Mouse (Mus musculus) yolk sac, embryonic 10.5 days (tissue): ENCODE data around the gene Samd5.
A peak's percentile ranks its signal among the peaks of the same experiment; 100 is the strongest.

ENCODE experiments used
- DNase-seq: peaks from one replicate; pipeline ENCODE4 v3.0.0-alpha.2; 2017; ENCODE audit warnings: low spot score

Samd5 gene

DNA sequence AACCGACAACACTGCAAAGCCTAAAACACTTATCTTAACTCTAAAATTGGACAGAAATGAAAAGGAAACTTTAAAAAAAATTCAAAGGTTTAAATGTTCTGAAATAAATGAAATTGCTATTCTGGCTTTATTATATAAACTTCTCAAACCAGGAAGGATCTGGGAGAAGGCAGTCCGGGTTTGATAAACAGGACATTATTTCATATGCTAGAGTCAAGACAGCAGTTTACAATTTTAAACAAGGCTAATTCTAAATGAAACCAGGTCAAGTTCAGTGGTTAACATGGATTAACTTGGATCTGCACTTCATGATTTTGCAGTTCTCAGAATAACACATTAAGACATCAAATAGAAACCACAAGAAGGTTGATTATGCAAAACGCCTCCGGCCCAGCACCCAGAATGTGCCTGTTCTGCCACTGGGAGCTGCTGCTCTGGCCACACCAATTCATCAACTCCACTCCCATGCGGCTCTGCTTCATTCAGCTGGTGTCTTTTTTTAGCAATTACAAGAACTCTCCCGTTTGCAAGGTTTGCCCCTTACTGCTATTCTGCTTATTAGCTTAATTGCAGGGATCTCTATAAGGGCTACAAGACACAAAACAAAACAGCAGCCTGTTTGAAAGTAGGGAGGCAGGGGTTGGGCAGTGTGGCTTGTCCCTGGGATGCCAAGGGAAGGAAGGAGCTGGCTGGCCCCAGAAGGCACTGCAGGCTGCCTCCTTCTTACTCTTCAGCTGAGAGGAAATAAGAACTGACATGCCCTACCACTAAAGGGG is 24.8 kb downstream of the Samd5 start:
- no peak for DNase-seq

DNA sequence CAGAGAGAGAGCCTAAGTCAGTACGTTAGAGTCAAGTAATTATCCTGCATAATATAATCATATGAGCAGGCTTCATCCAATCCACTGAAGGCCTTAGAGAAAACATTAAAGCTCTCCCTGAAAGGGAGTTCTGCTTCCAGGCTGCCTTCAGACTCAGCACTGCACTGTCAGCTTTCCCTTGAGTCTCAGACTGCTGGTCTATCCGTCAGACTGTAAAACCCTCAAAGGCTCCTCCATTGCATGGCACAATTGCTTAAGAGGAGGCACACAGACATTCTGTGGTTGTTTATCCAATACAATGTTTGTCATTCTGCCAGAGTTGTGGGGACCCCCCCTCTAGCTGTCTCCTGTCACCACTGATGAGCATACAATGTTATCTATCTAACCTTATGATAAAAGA is 26.5 kb downstream of the Samd5 start:
- DNase-seq = no peak

DNA sequence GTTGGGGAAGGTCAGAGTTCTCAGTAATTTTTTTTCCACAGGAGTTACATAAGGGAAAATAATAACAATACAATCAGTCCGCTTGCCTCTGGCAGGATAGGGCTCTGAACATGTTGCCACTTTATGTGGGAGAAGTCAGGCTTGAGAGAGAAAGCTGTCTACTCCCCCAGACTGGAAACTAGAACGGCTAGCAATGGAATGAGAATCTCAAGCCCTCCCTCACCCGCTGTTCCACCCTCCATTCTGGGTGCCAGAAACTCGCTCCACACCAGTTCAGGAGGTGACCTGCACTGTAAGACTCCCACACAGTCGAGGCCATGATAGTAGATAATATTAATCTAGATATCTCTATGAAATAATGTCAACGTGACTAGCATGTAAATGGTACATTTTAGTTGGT is 27.3 kb downstream of the Samd5 start:
- no peak for DNase-seq

DNA sequence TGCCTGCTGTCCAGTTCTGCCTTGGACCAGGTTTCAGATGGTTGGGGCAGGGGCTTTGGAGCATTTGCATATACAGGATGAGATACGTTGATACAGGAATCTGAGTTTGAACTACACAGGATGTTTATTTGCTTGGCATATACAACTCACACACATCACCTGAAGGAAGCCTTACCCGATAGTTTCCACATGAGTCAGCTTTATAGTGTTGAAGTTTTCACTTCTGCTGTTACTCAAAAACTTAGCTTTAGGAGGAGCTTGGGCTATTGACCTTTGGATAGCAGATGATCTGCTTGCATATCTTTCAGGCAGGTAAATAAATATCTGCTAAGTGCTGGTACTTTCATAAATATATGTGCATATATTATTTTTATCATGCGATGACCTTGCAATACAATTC is 28.6 kb downstream of the Samd5 start:
- no peak for DNase-seq

DNA sequence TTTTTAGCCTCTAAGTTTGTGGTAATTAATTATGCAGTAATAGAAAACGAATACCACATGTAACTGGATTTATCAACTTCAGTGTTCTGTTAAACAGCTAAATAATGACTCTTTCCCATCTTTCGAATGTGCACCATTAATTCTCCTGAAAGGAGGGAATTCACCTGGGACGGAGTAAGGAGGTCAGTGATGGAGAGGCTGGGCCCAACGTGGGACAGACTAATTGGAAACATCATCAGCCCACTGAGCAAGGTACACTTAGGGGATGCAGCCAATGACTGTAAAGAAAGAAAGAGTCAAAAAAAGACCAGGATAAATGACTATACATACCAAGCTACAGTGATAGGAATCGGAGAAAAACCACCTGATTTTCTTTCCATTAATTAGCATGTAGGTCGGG is 31.5 kb downstream of the Samd5 start:
- DNase-seq = no peak

DNA sequence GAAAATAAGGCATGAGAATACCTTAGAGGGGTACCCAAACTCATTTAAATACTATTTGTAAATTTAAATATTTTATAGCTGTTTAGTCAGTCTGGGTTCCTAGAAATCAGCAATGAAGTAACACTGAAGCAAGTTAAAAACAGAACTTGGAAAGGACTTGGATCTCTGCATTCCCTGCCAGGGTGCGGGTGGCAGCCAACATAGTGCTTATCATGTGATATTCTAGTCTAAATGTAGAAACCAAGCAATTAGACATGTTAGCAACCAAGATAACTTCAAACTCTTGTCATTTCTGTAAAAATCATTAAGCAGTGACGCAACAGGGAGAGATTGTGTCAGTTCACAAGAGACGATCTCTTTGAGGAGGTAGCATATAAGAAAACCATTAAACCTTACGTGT is 32.9 kb downstream of the Samd5 start:
- DNase-seq = no peak

DNA sequence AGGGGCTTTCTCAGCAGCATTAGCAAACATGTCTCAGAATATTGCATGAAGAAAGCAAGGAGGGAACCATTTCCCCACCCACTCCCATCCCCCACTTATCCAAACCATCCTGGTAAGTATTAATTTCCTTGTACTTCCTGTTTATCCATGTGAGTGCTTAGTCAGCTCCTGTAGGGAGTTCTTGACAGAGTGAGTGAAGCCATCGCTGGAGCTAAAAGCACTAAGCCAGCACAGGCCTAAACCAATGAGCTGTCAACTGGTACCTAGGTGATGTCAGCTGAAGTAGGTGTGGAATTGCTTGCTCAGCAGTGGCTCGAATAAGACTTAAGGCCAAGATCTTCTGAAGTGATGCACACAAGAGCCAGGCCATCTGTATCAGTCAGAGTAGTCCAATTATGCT is 34.3 kb downstream of the Samd5 start:
- no peak for DNase-seq

DNA sequence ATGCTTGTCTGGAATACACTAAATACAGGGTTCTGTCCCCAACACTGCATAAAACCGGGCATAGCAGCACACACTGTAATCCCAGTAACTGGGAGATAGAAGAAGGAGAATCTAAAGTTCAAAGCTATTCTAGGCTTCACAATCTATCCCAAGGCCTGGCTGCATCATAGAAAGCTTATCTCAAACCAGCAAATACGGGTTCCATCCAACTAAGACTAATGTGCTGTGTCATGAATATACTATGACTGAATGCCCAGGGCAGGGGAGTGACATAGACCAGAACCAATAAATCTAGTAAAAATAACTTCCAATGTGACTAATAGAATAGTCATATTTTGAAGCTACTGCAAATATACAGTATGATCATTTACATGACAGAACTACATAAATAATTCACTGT is 35.0 kb downstream of the Samd5 start:
- DNase-seq = no peak

DNA sequence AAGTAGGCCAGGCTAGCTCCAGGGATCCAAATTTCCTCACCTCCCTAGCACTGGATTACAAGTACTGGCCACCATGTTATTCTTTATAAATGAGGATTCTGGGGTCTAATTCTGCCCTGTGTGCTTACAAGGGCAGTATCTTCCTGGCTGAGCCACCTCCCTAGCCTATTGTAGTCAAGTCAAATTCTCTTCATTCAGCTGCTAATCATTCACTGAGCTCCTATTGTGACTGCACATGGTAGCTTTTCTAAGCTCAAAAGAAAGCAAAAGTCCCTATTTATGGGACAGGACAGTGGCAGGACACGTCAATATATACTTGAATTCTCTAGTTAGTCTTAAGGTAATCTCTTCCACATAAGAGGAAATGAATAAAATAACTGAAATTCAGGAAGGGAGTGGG is 49.7 kb downstream of the Samd5 start:
- DNase-seq = no peak

DNA sequence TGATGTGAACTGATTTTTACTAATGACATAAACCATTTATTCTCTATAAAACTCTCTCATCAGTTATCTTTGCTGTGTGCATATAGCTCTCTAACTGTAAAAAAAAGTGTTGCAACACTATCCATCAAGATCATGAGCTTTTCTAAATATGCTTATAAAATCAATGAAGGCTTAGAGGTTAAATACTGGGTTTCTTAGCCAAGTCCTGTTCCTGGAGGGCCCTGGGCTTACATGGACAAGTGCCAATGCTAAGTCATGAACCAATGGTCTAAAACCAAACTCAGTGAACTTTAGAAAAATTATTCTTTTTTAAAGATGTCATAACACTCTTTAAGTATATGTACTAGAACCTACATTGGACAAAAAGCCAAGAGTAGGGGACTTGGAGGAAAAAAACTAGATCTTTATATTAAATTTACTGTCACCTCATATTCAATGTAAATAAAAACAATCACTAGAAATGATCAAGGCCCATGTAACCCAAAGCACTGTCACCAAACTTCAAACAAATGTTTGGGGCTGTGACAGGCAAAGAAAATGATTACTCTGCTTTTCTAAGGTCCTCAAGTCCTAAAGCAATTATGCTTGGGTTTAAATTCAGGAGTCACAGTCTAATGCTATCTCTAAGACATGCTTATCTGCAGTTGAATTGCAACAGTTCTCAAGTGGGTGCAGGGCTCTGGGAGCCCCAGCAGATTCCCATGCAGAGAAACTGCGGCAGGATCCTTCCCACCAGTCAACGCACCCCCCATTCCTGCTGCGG is 52.9 kb downstream of the Samd5 start:
- no peak for DNase-seq

DNA sequence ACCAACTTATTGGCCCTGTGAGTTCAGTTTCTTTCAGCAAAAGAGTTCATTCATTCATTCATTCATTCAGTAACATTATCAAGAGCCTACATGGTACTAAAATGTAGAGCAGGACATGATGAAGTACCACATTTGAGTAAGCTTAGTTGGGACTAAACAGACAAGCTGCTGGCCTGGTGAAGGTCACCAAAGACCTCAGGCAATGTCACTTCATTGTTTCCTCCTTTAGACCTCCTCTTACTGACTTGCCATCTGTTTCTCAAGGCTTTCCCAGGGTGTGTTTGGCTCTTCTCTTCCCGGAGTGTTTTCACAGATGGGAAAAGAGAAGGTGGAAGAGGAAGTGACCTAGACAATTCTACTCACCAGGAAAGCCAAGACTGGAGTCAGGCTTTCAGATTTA is 54.0 kb downstream of the Samd5 start:
- no peak for DNase-seq

DNA sequence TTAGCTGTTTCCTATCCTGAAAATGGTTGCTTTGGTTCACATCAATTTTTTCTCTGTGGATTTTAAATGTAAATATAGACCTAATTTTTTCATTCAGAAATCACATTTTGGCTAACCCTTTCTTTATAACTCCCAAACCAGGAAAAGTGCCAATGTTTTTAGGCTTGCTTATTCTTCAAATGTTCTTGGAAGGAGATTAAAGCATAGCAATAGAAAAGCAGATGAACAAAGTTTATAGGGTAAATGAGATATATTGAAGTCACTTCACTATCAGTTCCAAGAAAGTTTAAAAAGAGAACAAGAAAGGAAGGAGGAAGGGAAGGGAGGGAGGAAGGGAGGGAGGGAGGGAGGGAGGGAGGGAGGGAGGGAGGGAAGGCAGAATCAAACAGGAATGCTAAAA is 60.0 kb downstream of the Samd5 start:
- DNase-seq = no peak

DNA sequence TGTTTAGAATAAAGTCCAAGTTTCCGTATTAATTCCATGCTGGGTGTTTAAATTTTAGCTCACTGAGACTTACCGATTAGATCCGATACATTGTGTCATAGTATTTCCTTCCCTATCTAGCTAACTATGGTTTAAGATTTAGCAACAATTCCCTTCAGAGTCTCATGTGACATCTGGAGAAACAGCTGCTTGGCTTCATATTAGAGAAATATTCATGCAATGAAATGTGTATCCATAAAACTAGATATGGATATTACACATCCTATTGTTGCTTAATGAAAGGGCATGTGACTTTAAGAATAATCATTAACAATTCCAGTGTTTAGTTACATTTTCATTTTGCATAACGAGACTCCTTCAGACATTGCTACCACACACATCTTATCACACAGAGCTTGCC is 66.2 kb downstream of the Samd5 start:
- no peak for DNase-seq

DNA sequence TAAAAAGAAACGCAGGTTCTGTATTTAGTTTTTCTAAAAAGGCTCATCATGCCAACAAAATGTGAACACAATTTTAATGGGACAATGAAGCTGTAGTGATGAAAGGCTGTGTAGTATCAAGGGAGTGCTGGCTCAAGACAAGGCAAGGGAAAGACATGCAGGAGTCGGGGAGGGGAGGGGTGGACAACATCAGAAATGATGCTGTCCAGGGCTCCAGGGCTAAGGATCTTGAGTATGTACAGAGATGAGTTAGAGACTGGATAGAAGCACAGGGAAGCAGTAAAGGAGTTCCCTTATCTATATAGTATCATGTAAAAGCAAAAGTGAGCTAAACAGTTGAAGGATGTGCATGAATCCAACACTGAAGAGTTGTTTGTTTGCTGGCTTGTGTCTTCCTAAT is 67.9 kb downstream of the Samd5 start:
- DNase-seq = peak; percentile 12

DNA sequence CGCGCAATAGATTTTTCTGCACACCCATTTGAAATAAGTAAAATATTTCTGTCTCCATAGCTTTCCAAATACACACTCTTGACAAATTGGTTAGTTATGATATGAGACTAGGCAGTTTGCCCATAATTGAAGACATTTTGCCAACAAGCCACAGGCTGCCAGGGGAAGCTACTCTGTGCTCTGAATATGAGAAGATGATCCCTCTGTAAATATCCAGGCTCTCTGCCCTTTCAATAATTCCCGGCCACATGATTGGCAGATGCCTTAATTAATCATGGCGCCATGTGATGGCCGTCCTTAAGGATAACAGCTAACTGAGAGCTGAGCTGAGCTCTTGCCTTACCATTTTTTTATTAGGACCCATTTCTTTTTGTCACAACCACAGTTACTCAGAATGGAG is 69.4 kb downstream of the Samd5 start:
- DNase-seq = no peak

DNA sequence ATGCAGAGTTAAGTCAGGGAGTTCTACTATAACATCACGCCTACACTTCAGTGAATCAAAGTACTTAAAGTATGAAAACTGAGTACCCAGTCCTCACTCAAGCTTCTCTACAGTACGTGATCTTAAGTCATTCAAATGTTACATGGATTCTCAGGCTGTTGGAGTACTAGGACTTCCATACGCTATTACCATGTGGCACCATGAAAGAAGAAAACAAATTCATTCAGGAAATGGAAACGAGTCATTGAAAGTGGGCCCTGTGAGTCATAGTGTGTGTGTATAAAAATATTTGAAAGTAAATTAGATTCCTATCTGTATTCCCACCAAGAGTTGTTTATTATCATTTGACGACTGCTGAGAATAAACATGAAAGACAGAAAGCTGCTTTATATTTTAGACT is 71.7 kb downstream of the Samd5 start:
- DNase-seq = no peak

DNA sequence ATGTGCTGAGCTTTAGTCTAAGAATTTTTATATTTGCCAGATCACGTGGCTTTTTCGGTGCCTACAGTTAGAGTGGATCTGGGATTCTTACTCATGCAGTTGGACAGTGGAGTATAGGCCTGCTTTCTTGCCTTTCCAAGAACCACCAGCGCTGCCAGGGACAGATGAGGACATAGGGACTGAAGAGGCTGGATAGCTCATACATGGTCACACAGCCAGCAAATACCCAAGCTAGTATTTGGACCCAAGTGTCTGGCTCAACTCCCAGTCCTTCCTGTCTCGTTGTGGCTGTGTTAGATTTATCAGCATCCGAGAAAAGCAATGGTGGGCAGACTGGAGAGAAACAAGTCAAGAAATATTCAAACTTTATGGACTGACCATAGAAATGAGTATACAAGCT is 72.2 kb downstream of the Samd5 start:
- no peak for DNase-seq

DNA sequence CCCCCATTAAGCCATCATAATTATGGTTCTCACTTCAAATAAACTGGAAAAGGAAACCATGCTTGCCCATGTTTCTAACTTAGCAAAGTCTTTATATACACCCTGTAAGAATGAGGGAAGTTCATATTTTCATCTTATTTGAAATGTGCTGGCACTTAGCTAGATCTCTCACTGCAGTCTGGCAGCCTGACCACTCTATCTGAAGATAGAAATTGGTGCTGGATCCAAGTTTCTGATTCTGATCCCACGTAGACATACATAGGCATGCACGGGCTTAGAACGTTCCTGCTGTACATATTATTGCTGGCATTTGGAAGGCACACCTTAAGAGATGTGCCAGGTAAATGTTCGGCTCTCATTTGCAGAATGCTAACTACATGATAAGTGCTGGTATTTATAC is 72.6 kb downstream of the Samd5 start:
- DNase-seq = no peak

DNA sequence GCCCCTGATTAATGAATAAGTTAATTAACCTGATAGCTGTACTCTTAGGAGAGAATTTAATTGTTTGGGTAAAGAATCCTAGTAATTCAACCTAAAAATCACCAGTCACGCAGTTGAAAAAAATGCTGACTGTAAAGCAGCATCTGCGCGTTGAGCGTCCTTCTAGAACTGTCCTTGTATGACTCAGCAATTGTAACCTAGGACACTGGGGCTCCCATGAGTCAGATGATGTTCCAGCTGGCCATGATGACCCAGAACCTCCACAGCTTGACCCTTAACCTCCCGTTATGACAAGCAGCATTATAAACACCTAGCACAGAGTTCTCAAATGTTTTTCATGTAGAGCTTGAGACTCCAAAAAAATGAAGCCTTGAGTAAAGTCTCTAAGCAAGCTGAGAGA is 78.8 kb downstream of the Samd5 start:
- no peak for DNase-seq

DNA sequence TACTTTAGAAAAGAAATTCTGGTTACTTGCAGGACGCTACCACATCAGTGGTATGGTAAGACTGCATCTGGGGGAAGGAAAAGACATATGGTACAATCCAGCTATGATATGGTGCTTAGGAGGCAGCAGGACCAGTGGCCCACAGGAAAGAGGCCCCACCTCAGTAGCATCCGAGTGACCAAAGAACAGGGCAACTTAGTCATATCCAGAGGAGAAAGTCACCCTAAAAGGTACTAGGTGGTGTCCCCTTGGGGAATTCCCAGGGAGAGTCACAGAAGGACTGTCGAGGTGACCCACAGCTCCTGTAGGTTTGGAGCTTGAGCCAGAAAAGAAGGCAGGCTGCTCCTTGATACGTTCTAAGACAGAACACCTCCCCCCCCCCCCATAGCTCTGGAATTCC is 80.3 kb downstream of the Samd5 start:
- no peak for DNase-seq

DNA sequence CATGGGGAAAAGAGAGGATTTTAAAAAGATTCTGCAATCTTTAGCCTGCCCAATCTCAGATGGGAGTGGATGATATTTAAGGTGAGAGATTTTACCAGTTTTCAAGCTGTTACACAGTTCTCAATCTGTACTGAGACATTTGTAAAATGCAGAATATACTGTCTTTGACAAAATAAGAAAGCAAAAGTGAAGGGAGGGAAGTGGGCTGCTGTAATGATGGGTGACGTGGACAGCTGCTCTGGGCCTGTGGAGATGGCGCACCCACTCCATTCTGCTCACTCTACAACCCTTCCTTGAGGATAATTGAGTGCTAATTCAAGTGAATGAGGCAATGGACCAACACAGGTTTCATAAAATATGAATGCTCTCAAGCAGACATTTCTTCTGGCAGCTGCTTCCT is 84.4 kb downstream of the Samd5 start:
- DNase-seq = no peak

DNA sequence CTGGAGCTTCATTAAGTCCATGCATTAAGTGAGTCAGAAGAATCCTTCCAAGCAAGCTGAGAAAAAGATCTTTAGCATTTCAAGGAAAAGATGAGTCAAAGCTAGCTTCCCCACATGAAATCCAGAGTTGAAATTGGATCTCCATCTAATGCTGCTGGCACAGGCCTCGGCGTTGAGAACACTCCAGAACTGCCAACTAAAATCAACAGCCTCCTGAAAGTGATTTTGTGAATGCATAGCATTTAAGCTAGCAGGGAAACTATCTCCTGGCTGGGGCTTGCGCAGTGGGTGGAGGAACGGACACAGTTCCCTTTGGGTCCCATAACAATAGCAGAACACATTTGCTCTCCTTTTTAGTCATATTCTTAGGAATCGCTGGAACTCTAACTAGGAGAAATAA is 88.7 kb downstream of the Samd5 start:
- no peak for DNase-seq

DNA sequence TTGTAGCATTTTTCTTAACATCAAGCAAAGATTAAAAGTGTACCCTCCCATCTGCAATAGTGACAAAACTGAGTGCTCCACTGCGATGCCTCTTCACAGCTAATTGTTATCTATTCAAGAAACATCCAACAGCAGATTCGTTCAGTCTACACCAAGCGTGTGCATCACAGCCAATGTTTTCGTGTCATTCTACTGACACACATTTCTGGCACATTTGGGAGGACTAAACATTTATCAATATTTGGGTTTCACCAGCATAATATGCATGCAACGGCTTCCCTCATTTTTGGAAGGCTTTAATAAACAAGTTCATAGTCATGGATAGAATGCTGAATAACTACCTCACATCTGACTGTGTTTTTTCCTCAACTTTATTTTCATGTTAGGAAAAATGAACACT is 95.6 kb downstream of the Samd5 start:
- no peak for DNase-seq

DNA sequence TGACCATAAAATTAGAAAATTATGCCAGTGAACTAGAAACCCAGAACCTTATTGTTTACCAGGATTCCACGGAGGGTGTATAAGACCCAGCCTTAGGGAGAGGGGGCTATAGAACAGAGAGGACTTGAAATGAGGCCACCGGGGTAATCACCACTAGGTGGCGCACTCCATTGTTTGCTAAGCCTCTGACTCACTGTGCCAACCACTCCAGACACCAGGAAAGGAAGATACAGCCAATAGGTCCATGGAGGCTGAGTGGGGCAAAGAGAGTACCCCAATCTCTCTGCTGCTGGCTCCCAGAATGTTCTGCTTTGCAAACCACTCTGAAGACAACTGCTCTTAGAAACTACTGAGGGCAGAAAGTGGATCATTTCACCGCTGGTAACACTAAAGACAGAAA is 99.4 kb downstream of the Samd5 start:
- DNase-seq = peak; percentile 33
